Mouse (Mus musculus) MEL (cell line): ENCODE results near the gene Nod1.

Source experiments
- CTCF ChIP-seq, 3 experiments: IDR thresholded peaks in 2 of 3; conservative IDR thresholded peaks in 1 of 3; 2 replicates each; pipeline ENCODE4 v1.5.1; 2011 to 2012; ENCODE audit warnings: low read length in 3 of 3, low read depth in 2 of 3, mild to moderate bottlenecking in 2 of 3, improper control_type of control experiment in 1 of 3, inconsistent platforms in 1 of 3, mixed read lengths in 1 of 3, moderate library complexity in 1 of 3; ENCODE audit not compliant: control insufficient read depth in 1 of 3, insufficient read depth in 1 of 3, poor library complexity in 1 of 3, severe bottlenecking in 1 of 3
- JUND ChIP-seq: IDR thresholded peaks from 2 replicates; pipeline ENCODE4 v1.6.1; 2011; ENCODE audit warnings: low read depth, mild to moderate bottlenecking, improper control_type of control experiment, low read length
- NRF1 ChIP-seq: IDR thresholded peaks from 2 replicates; pipeline ENCODE4 v1.6.1; 2014; ENCODE audit warnings: low read depth, mild to moderate bottlenecking, inconsistent platforms, low read length, improper control_type of control experiment, moderate library complexity; ENCODE audit not compliant: poor library complexity, insufficient read depth, severe bottlenecking
- POLR2A ChIP-seq, 2 experiments: IDR thresholded peaks; 2 replicates each; pipeline ENCODE4 v1.6.1; 2011 to 2012; ENCODE audit warnings: low read length in 2 of 2, mild to moderate bottlenecking in 2 of 2, control low read depth in 1 of 2, improper control_type of control experiment in 1 of 2, low read depth in 1 of 2, moderate library complexity in 1 of 2; ENCODE audit not compliant: control insufficient read depth in 1 of 2, insufficient read depth in 1 of 2, poor library complexity in 1 of 2
- TCF12 ChIP-seq: IDR thresholded peaks from 2 replicates; pipeline ENCODE4 v1.6.1; 2014; ENCODE audit warnings: low read depth, mild to moderate bottlenecking, inconsistent platforms, low read length, improper control_type of control experiment, moderate library complexity

DNA sequence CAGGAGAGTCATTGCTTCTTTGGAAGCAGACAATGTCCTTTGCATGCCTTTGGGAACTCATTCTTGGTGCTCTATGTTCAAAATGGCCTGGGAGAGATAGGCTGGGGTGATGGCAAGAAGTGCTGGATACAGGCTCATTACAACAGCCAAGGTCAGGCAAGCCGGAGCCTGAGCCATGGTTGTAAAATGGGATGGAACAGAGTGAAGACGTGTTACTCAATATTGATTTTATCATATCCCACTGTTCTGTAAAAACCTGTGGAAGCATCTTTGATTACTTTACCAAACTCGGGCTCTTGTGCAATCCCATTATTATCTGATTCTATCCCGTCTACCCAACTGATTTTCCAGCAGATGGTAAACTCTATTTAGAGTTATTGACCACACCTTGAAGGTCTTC, 28.9 kb upstream of the Nod1 start:
- TF ChIP-seq TCF12: no peak
- TF ChIP-seq JUND: no peak
- no peak for TF ChIP-seq CTCF (IDR thresholded peaks at IDR 0.05 in 2 of 3, conservative IDR thresholded peaks at IDR 0.05 in 1 of 3; ENCODE audit: control insufficient read depth in 1 of 3, insufficient read depth in 1 of 3, low read depth in 2 of 3, low read length in 3 of 3, poor library complexity in 1 of 3, severe bottlenecking in 1 of 3)
- TF ChIP-seq POLR2A (IDR thresholded peaks at IDR 0.05; ENCODE audit: control insufficient read depth in 1 of 2, insufficient read depth in 1 of 2, low read depth in 1 of 2, low read length in 2 of 2, poor library complexity in 1 of 2): no peak
- no peak for TF ChIP-seq NRF1
